Mouse (Mus musculus) embryonic facial prominence, embryonic 14.5 days (tissue): ENCODE results near the gene Klhdc8a. TPM values are rescaled to one million over a fixed set of nuclear protein-coding genes. Genes with fewer than 3 reads are reported as not detected.
A peak's percentile ranks its signal among the peaks of the same experiment; 100 is the strongest.

Experiments
- ATAC-seq: fragments of 200-750 bp; cut with Nextera tagmentation; 2 replicates; pipeline ENCODE4 v1.8.0; 2017; ENCODE audit warnings: low read depth, moderate number of reproducible peaks, moderate TSS enrichment
- DNase-seq: peaks from one replicate; pipeline ENCODE4 v3.0.0-alpha.2; 2015; ENCODE audit warnings: low spot score
- H3K27ac ChIP-seq: fragments of 300-500 bp; sonication (generic); replicated peaks from 2 replicates; pipeline ENCODE4 v1.5.1; 2014; ENCODE audit warnings: low read depth, mild to moderate bottlenecking, low read length, moderate library complexity
- H3K27me3 ChIP-seq: fragments of 300-500 bp; sonication (generic); replicated peaks from 2 replicates; pipeline ENCODE4 v1.6.1; 2014; ENCODE audit warnings: low read length; ENCODE audit not compliant: control insufficient read depth, insufficient read depth
- H3K36me3 ChIP-seq: fragments of 300-500 bp; sonication (generic); 2 replicates; pipeline ENCODE4 v1.6.1; 2014; ENCODE audit warnings: low read length, mixed read lengths; ENCODE audit not compliant: control insufficient read depth, insufficient read depth
- H3K4me1 ChIP-seq: fragments of 300-500 bp; sonication (generic); 2 replicates; pipeline ENCODE4 v1.6.1; 2014; ENCODE audit warnings: antibody characterized with exemption, low read length; ENCODE audit not compliant: control insufficient read depth, insufficient read depth
- H3K4me2 ChIP-seq: fragments of 300-500 bp; sonication (generic); 2 replicates; pipeline ENCODE4 v1.6.1; 2014; ENCODE audit warnings: low read depth, mild to moderate bottlenecking, low read length, moderate library complexity, mixed read lengths
- H3K4me3 ChIP-seq: fragments of 300-500 bp; sonication (generic); 2 replicates; pipeline ENCODE4 v1.5.1; 2014; ENCODE audit warnings: low read depth, mild to moderate bottlenecking, low read length
- H3K9ac ChIP-seq: fragments of 300-500 bp; sonication (generic); 2 replicates; pipeline ENCODE4 v1.6.1; 2014; ENCODE audit warnings: low read depth, mild to moderate bottlenecking, low read length, moderate library complexity, mixed read lengths
- H3K9me3 ChIP-seq: fragments of 300-500 bp; sonication (generic); 2 replicates; pipeline ENCODE4 v1.6.1; 2016; ENCODE audit warnings: low read length; ENCODE audit not compliant: control insufficient read depth
- WGBS: fragments of 180-500 bp; shearing (Covaris S2); extraction: QIAGEN DNeasy Blood & Tissue Kit; methylation state at CpG from one replicate; pipeline ENCODE4 v1.1.7; 2014; 5-methylcytosine and 5-hydroxymethylcytosine counted together
- polyA plus RNA-seq: library from polyadenylated mRNA; unstranded; fragments of >200 nt; fragmentation: Nextera tagmentation; extraction: Ambion mirVana; gene quantifications from 2 replicates; pipeline ENCODE4 v1.2.1, GENCODE M21; 2014

Gene Klhdc8a
- 0.52 and 0.70 TPM in 2 replicates for polyA plus RNA-seq

- H3K4me3 ChIP-seq = peak within 1 kb of the TSS; percentile 57
- peak within 1 kb of the TSS; percentile 99 for H3K4me2 ChIP-seq
- H3K4me1 ChIP-seq = no peaks in the 10 kb centered on the region
- no peaks in the 10 kb centered on the region for H3K36me3 ChIP-seq
- ATAC-seq (peak; percentile 67), DNase-seq (peak; percentile 63)
- peak within 1 kb of the TSS; percentile 69 for H3K9ac ChIP-seq
- 1% methylated on average over 27 of the region's 28 CpGs for WGBS
- peaks cover 35% of the 10 kb centered on the region for H3K27me3 ChIP-seq
- H3K27ac ChIP-seq = no peak within 1 kb of the TSS
- H3K9me3 ChIP-seq = no peaks in the 10 kb centered on the region
These were observed at the start of gene Klhdc8a for GRCm38 (mm10) chr1:132298425-132298800. Gene Klhdc8a, plus strand, starts transcription at chr1:132298626.

- DNase-seq (no peak), ATAC-seq (no peak)
- Histone ChIP-seq H3K27ac (no peak overlapping the region), H3K4me2 (no peak overlapping the region), H3K27me3 (no peaks in the 10 kb centered on the region), H3K36me3 (no peaks in the 10 kb centered on the region), H3K4me3 (no peak overlapping the region), H3K9ac (no peak overlapping the region), H3K4me1 (no peaks in the 10 kb centered on the region), H3K9me3 (no peaks in the 10 kb centered on the region)
- WGBS = 81% methylated on average over 6 of the region's 6 CpGs
These were observed 44.0 kb upstream of the Klhdc8a start for GRCm38 (mm10) chr1:132254467-132254866.

- WGBS = 93% methylated on average over 1 of the region's 1 CpGs
- no peak for DNase-seq
These were observed 38.1 kb upstream of the Klhdc8a start for GRCm38 (mm10) chr1:132260331-132260730.

GRCm38 (mm10) chr1:132261058-132261457 lies 37.4 kb upstream of the Klhdc8a start:
- WGBS = 67% methylated on average over 5 of the region's 5 CpGs
- H3K4me2 ChIP-seq = no peak overlapping the region
- ATAC-seq (no peak), DNase-seq (no peak)
- H3K4me3 ChIP-seq = no peak overlapping the region
- no peak overlapping the region for H3K27ac ChIP-seq
- no peaks in the 10 kb centered on the region for H3K27me3 ChIP-seq
- H3K36me3 ChIP-seq = no peaks in the 10 kb centered on the region
- no peaks in the 10 kb centered on the region for H3K4me1 ChIP-seq
- no peak overlapping the region for H3K9ac ChIP-seq
- H3K9me3 ChIP-seq = no peaks in the 10 kb centered on the region

More at GRCm38 (mm10) chr1:132260331-132260730, 38.1 kb upstream of the Klhdc8a start:
- Histone ChIP-seq H3K4me1 (no peaks in the 10 kb centered on the region), H3K36me3 (no peaks in the 10 kb centered on the region), H3K9me3 (no peaks in the 10 kb centered on the region), H3K4me3 (no peak overlapping the region), H3K27me3 (no peaks in the 10 kb centered on the region), H3K27ac (no peak overlapping the region), H3K9ac (no peak overlapping the region), H3K4me2 (no peak overlapping the region)
- no peak for ATAC-seq

GRCm38 (mm10) chr1:132263618-132264017 lies 34.8 kb upstream of the Klhdc8a start:
- ATAC-seq = no peak
- Histone ChIP-seq H3K9me3 (no peaks in the 10 kb centered on the region), H3K36me3 (no peaks in the 10 kb centered on the region), H3K4me3 (no peak overlapping the region), H3K27ac (no peak overlapping the region), H3K9ac (no peak overlapping the region), H3K4me1 (peaks cover 8% of the 10 kb centered on the region; the same call in 1 of the 2 replicates), H3K27me3 (no peaks in the 10 kb centered on the region), H3K4me2 (no peak overlapping the region)
- 92% methylated on average over 4 of the region's 4 CpGs for WGBS
- DNase-seq = no peak

- WGBS = 58% methylated on average over 7 of the region's 7 CpGs
- peaks cover 16% of the 10 kb centered on the region; the same call in 1 of the 2 replicates for H3K4me1 ChIP-seq
- no peak overlapping the region for H3K4me3 ChIP-seq
- H3K9me3 ChIP-seq = no peaks in the 10 kb centered on the region
- H3K9ac ChIP-seq = no peak overlapping the region
- ATAC-seq (no peak), DNase-seq (no peak)
- H3K27me3 ChIP-seq = no peaks in the 10 kb centered on the region
- H3K36me3 ChIP-seq = no peaks in the 10 kb centered on the region
- no peak overlapping the region for H3K27ac ChIP-seq
- H3K4me2 ChIP-seq = no peak overlapping the region
These were observed 33.8 kb upstream of the Klhdc8a start for GRCm38 (mm10) chr1:132264577-132264976.

- ATAC-seq (no peak), DNase-seq (no peak)
- Histone ChIP-seq H3K4me3 (no peak overlapping the region), H3K36me3 (no peaks in the 10 kb centered on the region), H3K4me2 (no peak overlapping the region), H3K9ac (no peak overlapping the region), H3K27ac (no peak overlapping the region), H3K27me3 (no peaks in the 10 kb centered on the region), H3K9me3 (no peaks in the 10 kb centered on the region), H3K4me1 (peaks cover 16% of the 10 kb centered on the region; the same call in 1 of the 2 replicates)
- 53% methylated on average over 7 of the region's 8 CpGs for WGBS
These were observed 33.1 kb upstream of the Klhdc8a start for GRCm38 (mm10) chr1:132265211-132265859.

- Histone ChIP-seq H3K9me3 (no peaks in the 10 kb centered on the region), H3K4me2 (no peak overlapping the region), H3K4me1 (peaks cover 16% of the 10 kb centered on the region; the same call in 1 of the 2 replicates), H3K4me3 (no peak overlapping the region), H3K27ac (no peak overlapping the region), H3K9ac (no peak overlapping the region), H3K36me3 (no peaks in the 10 kb centered on the region), H3K27me3 (no peaks in the 10 kb centered on the region)
- no peak for DNase-seq
- 87% methylated on average over 10 of the region's 10 CpGs for WGBS
- ATAC-seq = no peak
These were observed 32.5 kb upstream of the Klhdc8a start for GRCm38 (mm10) chr1:132265936-132266335.
